Mouse (Mus musculus): Measurements from ENCODE around the gene Tuba4a. TPM values are rescaled to one million over a fixed set of nuclear protein-coding genes. Genes with fewer than 3 reads are reported as not detected.

Tuba4a gene
- 10 to 100 TPM; 46.4 to 54.4 TPM for total RNA-seq (2021)
- long read RNA-seq, experiment 1, transcript Tuba4a-202 (4 exons, 2,840 nt), result major isoform, 18 of 21 reads
- long read RNA-seq, experiment 1, partial matches to known transcripts, result 1 of 21 reads
- long read RNA-seq, experiment 1, other reads (novel, unspliced or antisense), result 2 of 21 reads
- long read RNA-seq, experiment 2, transcript Tuba4a-202 (4 exons, 2,840 nt), result major isoform, 29 of 47 reads
- long read RNA-seq, experiment 2, partial matches to known transcripts, result 15 of 47 reads
- long read RNA-seq, experiment 2, other reads (novel, unspliced or antisense), result 2 of 47 reads

DNA sequence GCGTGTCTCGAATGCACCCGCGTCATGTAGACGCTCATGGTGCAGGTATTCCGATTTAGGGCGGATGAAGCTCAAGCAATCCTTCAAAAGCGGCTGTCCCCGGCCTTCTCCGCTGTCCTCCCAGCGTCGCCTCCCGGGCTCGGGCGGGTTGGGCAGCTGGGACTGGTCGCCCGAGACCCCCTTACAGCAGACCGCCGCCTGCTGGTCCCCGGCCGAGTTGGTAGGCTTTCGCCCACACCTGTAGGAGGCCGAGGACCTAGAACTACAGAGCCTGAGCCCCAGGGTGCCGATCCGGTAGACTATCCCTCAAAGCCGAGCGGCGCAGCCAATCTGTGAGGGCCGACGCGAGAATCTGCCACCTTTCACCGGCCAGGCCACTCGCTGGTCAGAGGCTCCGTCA lies at the start of gene Tuba4a:
TSS of gene Tuba4a (minus strand) at position 335 of the 400 bp plus-strand sequence.
- DNase-seq (ENCODE audit: low spot score in 2 of 2), result no peak

DNA sequence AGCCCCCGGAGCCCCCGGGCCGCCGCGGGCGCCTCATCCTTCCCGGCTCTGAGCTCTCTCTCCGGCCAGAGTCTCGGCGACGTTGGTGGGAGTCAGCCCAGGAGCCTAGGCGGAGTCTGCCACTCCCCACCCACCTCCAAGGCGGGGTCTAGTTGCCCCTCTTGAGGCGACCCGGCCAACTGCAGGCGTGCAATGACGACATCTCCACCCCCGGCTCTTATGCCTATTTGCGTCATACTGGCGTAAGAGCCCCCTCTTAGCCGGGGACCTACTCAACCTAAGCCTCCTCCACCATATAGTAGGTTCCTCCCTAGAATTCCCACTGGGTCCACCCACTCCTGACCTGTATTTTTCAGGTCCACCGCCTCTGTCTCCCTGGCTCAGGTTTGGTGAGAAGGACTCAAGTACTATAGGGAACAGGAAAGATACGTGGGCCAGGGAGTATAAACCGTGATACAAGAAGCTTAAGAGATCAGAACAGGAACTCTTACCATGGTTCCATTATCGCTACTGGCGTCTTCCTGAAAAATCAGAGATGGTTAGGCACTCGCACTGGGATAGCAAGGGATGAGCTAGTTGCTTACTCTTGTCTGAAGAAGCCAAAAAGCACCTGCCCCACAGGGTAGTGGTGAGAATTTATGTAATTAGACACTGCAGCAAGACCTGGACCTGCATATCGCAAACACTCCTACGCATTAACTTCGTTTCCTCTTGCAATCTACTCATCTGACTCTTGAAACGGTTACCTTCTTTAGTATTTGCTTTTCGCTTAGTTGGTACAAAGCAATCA lies 44.6 kb upstream of the Tuba4a start, which contains the start of gene Ptprn:
TSS of gene Ptprn (minus strand) at position 412 of the 790 bp plus-strand sequence.
- DNase-seq (ENCODE audit: low spot score in 2 of 2), result no peak

DNA sequence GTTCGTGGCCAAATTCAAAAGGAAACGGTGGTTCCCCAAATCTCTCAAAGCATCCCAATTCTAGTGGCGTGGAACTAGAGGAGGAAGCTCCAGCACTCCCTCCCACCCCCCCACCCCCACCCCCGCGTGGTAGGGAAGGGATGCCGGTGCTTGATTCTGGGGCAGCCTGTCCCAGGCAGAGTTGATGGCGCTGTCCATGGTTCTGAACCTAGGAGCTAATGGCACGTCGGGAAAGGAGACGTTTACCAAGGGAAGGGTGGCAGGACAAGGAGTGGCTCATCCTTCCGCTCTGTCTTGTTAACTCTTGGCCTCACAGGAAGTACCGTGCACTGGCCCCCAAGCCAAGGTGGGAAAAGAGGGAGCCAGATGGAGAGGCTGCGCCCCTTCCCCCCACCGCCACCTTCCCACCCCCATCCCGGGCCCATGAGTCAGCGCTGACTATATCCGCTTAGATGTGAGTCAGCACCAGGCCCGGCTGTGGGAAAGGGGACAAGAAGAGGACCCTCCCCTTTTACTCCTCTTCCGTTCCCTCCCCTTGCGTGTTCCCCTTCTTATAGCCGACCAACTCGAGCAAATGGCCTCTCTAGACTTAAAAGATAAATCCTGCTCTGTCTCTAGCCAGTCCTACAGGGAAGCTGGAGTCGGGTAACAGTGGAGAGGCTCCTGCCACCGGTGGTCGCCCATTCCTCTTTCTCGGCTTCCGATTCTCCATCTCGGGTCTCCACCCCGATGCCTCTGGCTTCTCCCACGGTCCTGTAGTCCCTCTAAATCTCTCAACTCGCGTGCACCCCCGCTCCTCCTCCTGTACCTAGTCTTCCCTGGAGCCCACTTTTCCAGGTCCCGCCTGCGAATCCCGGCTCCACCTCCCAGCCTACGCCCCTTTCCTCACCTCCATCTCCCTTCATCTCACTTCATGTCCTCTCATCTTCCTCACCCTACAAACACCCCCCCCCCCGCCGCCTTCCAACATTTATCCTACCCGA lies 43.6 kb upstream of the Tuba4a start:
- DNase-seq (ENCODE audit: low spot score in 2 of 2), result no peak

DNA sequence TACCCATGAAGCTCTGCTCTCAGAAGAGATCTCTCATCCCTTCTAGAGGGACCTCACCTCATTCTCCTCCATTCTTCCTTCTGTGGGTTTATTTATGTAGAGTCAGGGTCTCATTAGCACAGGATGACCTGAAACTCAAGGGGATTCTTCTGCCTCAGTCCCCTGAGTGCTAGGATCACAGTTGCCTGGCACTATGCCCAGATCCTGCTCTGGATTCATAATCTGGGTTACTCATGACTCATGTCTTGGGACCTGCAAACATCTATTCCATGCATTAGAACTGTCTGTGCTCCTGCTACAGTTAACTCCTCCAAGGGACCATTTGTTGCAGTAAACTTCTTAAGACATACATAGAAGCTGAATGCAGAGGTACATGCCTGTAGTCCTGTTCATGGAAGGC lies 41.6 kb upstream of the Tuba4a start:
- DNase-seq (ENCODE audit: low spot score in 2 of 2), result no peak

DNA sequence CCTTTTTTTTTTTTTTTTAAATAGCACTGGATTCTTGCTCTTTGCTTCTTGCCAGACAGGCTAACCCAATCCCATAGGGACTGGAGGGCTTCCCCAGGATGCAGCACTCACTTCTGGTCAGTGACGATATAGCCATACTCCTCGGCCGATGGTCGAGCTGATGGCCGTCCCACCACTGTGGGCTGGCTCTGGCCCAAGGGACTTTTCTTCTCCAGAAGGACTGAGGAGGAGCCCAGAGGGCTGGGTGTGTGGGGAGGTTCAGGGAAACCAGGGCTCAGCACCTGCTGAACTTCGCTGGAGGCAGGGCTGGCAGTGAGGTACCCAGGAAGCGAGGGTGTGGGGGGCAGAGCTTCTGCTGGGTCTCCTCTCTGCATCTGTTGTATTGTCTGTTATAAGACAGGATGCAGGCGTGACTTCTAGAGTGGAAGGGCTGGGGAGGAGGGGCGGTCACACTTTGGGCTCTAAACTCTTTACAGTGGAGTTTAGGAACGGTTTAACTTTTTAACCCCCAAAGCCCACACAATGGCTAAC lies 35.9 kb upstream of the Tuba4a start:
- no peak for DNase-seq (ENCODE audit: low spot score in 2 of 2)

DNA sequence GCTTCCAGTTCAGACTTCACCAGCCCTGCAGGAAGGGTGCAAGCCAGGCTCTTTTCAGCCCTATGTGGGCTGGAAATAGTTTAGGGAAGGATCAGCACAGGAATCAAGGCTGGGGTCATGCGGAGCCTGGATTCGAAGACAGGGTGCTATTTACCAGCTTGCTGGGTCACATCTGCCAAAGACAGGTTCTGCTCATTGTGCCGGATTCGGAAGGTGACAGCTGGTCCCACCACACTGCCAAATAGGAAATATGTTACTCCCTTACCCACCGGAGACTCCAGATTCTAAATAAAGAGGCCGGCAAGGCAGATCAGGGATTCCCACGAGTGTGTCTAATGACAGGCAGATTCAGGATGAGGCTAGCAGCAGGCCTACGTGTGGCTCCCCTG lies 35.0 kb upstream of the Tuba4a start:
- DNase-seq (ENCODE audit: low spot score in 2 of 2), result no peak

DNA sequence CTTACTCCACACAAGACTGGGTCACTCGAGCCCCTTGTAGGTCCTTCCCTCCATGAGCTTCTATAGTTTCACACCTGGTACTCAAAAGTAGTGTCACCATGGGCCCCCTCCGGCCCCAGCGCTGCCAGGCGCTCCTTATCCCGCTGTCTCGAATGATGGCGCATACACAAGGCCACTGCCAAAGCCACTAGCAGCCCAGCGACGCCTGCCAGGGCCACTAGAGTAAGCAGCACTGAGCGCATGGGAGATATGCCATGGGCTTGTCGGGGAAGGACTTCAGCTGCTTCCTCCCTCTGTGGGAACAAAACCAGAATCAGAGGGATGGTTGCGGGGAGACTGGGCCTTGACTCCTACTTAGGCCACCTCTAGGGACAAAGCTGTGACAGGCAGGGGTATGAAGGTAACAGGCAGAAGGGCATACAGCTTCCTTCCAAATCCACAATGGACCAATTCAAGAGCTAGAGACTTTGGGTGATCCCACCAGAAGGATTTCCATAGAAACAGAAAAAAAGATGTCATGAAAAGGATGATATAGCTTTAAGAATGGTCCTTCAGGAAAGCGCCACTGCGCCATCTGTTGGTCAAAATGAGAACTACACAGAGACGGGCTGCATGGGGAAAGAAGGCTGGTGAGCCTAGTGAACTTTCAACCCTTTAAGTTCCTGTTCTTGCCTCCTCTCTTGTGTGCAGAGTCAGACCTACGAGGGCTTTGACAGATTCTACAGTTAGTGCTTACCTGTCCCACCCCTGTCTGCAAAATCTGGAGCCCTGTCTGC lies 34.4 kb upstream of the Tuba4a start:
- peak in 1 of 2 experiments; percentile 59 for DNase-seq (ENCODE audit: low spot score in 2 of 2)

DNA sequence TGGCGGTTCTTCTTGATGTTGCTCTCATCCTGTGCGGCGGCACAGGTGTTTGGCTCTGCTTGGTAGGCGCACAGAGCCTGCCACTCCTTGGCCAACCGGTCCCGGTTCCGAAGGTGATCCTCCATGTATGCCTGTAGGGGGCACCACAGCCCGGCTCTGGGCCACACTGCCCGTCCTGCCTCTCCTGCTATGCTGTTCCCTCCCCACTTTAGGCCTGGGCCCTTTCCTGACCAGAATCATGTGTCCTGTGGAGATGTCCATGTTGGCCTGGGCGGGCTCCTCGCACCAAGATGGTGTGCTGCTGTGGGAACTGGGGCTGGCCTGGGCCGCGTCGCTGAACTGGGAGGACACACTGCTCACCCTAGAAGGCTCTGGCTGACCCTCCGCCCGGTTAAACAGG lies 33.4 kb upstream of the Tuba4a start:
- DNase-seq (ENCODE audit: low spot score in 2 of 2), result no peak

DNA sequence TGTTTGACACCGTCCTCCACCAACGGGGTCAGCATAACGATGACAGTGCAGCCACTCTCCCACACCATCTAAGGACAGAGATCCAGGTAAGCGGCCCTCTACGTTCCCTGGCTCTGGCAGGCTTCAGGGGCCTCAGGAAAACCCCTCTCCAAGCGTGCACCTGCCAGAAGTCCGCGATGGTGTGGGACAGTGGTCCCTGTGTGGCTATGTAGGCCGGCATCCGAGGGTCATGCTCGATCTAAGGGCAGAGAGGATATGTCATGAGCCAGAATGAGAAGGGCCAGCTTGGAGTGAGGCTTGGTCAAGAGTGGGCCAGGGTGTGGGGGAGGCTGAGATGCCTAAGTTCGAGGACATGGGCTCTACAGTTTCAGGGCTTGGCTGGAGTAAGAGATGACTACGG lies 32.6 kb upstream of the Tuba4a start:
- no peak for DNase-seq (ENCODE audit: low spot score in 2 of 2)

DNA sequence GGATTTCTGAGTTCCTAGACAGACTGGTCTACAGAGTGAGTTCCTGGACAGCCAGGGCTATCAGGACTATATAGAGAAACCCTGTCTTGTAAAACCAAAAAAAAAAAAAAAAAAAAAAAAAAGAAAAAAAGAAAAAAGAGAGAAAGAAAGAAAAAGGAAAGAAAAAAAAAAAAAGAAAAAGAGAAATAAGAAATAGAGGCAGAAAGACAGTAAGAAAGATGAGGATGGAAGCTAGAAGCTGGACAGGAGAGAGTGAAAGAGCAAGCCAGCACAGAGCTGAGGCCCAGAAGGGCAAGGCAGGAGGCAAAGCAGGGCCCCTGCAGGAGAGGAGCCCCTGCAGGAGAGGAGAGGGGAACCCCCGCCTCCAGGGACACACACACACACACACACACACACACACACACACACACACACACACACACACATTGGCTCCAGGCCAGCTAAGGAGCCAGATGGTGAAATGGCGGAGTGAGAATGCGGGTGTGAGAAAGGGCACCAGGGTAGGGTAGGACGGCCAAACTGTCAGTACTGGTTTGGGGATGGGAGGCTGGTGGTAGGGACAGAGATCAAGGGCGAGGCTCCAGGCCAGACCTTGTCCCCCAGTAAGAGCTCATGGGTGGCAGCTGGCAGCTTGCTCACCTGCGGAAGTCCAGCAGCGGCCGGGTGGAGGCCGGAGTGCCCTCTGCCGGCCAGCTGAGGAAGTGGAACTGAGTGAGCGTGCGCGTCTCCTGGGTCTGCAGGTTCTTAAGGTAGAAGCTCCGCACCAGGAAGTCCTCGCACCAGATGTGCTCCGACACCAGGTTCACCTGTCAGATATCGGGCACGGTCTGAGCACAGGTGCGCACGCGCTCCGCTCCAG lies 31.7 kb upstream of the Tuba4a start:
- peak in 1 of 2 experiments; percentile 53 for DNase-seq (ENCODE audit: low spot score in 2 of 2)

DNA sequence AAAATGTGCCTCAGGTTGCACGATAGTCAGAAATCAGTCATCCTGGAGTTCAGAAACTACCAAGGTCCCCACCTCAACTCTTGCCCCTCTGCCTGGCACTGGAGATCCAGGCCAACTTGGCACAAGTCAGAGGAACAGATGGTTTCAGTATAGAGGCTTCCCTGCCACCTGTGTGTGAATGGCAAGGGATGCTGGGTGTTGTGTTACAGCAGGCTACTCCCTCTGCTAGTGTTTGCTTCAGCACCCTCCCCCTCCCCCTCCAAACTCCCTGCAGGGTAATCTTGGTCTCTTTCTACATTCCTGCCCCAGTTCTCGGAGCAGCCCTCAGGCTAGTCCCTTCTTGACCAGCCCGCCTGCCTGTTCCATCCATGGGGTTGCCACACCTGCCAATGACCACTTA lies 30.8 kb upstream of the Tuba4a start:
- DNase-seq (ENCODE audit: low spot score in 2 of 2), result no peak

DNA sequence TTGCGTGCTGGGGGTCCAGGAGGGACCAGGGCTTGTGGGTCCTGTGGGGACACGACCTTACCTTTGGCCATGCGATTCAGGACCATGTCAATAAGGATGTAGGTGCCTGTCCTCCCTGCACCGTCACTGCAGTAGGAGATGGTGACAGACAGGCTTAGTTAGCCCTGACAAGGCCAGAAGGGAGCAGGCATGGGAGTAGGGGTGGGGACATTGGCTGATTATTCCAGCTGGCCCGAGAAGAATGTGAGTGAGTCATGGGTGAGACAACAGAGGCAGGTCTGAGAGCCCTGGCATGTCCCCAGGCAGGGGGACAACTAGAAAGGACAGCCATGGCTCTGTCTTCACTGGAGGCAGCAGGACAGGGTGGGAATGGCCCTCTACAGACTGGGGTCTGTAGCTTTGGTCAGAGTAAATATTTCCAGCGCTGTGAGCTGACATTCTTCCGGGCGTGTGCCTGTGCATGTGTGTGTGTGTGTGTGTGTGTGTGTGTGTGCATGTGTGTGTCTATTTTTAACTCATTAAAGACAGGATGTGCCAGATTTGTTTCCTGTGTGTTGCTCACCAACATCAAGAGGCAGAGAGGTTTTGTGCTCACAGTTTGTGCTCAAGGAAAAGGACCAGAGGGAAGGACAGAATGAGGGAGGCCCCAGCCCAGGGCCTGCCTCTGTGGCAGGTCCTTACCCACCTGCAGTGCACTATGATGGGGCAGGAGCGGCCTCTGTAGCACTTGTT lies 28.5 kb upstream of the Tuba4a start:
- no peak for DNase-seq (ENCODE audit: low spot score in 2 of 2)

DNA sequence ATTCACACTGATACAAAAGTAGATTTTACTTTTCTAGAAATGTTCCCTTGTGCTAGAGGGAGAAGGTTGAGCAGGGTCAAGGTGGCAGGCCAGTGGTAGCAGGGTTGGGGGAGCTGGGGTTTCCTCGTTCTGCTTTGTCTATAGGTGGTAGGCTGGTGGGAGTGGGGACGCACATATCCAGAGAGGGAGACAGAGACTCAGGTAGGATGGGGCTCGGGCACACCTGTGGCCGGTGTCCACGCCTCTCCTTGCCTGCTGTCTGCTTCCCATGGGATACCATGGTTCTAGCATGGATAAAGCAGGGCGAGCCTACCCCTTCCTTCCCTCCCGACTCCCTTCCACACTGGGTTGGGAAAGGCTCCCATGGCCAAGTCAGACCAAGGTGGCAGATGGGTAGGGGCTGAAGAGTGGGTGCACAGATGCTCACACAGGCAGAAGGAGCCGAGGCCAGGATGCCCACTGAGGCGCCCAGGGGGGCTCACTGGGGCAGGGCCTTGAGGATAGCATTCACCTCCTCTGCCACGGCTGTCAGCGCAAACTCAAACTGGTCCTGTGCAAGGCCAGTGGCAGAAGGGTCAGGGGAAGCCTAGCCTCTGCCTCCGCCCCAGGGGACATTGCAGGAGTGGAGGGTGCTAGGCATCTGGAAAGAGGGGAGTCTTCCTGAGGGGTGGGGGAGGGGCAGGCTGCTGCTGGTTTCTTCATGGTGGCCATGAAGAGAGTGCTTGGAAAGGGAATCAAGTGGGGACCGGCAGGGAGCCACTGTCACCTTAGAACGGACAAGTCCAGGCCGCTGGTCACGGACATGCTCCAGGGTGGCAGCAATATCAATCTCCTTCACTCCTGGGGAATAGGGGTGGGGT lies 27.6 kb upstream of the Tuba4a start:
- DNase-seq (ENCODE audit: low spot score in 2 of 2), result no peak

DNA sequence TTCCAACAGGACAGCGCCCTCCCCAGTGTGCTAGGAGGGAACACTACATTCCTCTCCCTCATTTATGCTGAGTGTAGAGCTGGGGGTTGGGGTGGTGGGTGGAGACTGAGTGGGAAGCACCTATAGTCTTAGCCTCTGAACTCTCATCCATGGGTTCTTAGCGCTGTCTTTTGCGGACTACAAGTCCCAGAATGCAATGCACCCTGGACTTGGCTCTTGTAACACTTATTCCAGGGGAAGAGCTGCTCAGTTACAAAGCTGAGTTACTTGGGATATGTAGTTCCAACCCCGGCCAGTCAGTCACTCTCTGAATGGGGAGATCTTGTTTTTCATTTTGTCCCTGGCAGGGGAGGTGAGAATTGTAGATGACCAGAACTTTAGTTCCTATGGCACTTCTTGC lies 25.2 kb upstream of the Tuba4a start:
- no peak for DNase-seq (ENCODE audit: low spot score in 2 of 2)

DNA sequence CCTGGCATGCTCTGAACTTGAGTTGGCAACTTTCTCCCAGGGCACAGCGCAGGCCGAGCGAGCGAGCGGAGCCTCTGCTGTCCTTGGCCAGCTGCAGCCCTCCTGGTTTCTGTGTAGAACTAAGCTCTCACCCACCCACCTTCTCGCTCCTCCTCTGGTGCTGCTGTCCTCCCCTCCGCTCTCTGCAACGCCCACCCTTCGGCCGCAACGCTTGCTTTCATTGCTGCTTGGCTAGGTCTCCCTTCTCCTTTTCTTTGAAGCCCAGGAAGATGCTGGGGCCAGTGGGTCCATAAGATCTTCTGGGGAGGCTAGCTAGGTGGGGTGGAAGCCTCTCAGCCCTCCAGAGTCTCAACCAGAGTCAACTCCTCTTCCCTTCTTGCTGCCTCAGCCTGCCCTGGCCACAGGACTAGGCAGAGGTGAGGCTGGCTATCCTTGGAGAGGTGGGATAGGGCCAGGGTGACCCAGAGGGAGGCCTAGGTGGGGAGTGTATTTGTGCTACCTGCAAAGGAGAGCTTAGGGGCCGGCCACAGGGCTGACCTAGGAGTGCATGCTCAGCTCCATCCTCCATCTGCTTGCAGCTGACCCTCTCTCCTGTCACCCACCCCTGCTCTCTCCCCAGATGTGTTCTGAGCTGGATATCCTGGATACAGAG lies 24.6 kb upstream of the Tuba4a start:
- DNase-seq (ENCODE audit: low spot score in 2 of 2), result no peak

DNA sequence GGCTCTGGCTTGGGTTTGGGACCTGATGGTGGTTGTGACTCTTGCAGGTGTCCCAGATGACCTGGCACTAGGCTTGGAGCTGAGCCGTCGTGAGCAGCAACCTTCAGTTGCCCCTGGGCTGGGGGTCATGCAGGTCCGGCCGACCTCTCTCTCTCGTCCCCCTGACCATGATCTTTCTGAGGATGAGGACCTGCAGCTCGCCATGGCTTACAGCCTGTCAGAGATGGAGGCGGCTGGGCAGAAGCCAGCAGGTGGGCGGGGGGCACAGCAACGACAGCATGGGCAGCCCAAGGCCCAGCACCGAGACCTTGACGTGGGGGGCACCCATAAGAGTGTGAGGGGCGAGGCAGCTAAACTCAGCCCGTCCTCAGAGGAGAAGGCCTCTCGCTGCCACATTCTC lies 23.7 kb upstream of the Tuba4a start:
- no peak for DNase-seq (ENCODE audit: low spot score in 2 of 2)

DNA sequence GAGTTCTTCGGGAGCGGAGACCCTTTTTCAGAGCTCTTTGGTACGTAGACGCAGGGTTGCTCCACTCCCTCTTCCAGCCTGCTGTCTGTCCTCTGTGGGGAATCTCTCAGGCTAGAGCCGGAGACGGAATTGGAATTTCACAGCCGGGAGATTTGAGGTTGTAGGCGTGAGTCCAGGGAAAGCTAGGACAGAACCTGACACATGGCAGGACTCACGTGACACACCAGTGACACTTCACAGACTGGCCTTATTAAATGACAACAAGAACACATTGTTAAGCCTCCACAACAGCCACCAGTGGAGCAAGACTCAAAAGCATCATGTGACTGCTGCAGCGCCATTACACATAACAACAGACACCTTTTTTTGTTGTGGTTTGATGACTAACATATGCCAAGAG lies 19.9 kb upstream of the Tuba4a start:
- no peak for DNase-seq (ENCODE audit: low spot score in 2 of 2)

Data from adrenal gland, postnatal 4 days (tissue).